Mouse (Mus musculus) macrophage (primary cell): ENCODE results near the gene Batf2. TPM values are rescaled to one million over a fixed set of nuclear protein-coding genes. Genes with fewer than 3 reads are reported as not detected.

ENCODE experiments used
- H3K27ac ChIP-seq: fragments of 350-480 bp; formaldehyde crosslinking; 2 replicates; pipeline ENCODE4 v1.9.0; 2021
- H3K36me3 ChIP-seq: fragments of 350-480 bp; formaldehyde crosslinking; 2 replicates; pipeline ENCODE4 v1.9.0; 2021; ENCODE audit errors: inconsistent target
- H3K4me3 ChIP-seq: fragments of 350-480 bp; formaldehyde crosslinking; 2 replicates; pipeline ENCODE4 v1.9.0; 2021; ENCODE audit errors: inconsistent target
- H3K79me2 ChIP-seq: fragments of 350-480 bp; formaldehyde crosslinking; 2 replicates; pipeline ENCODE4 v1.9.0; 2021; ENCODE audit errors: inconsistent target
- WGBS: methylation state at CpG from one replicate; pipeline ENCODE4 v1.1.7; 2026; ENCODE audit warnings: inconsistent platforms; ENCODE audit not compliant: missing documents; 5-methylcytosine and 5-hydroxymethylcytosine counted together
- polyA plus RNA-seq: library from polyadenylated mRNA; stranded (reverse); fragments of 250-400 nt; gene quantifications from 3 replicates; pipeline ENCODE4 v1.2.4, GENCODE M21; 2018; ENCODE audit warnings: inconsistent platforms

Batf2 gene
- polyA plus RNA-seq, 1 experiment from 2014 or later: 5.7 TPM

GRCm38 (mm10) chr19:6156372-6156771 lies 15.6 kb downstream of the Batf2 start:
- no peak overlapping the region for H3K4me3 ChIP-seq
- H3K36me3 ChIP-seq: no peaks in the 10 kb centered on the region
- H3K79me2 ChIP-seq: no peaks in the 10 kb centered on the region
- WGBS: 95% methylated on average over 8 of the region's 8 CpGs
- H3K27ac ChIP-seq: peak overlapping the region; percentile 28; the same call in 1 of the 2 replicates

GRCm38 (mm10) chr19:6157220-6157619 lies 16.4 kb downstream of the Batf2 start:
- WGBS: 4% methylated on average over 6 of the region's 6 CpGs
- Histone ChIP-seq H3K27ac (peak overlapping the region; percentile 28), H3K79me2 (no peaks in the 10 kb centered on the region), H3K4me3 (no peak overlapping the region), H3K36me3 (no peaks in the 10 kb centered on the region)

GRCm38 (mm10) chr19:6163872-6164547 lies 23.2 kb downstream of the Batf2 start:
- WGBS: 45% methylated on average over 10 of the region's 10 CpGs
- Histone ChIP-seq H3K4me3 (peak overlapping the region; percentile 31), H3K36me3 (peaks cover 8% of the 10 kb centered on the region; the same call in 1 of the 2 replicates), H3K27ac (peak overlapping the region; percentile 24), H3K79me2 (peaks cover 9% of the 10 kb centered on the region; the same call in 1 of the 2 replicates)

GRCm38 (mm10) chr19:6166750-6167149 lies 26.0 kb downstream of the Batf2 start:
- 93% methylated on average over 4 of the region's 4 CpGs for WGBS
- Histone ChIP-seq H3K27ac (no peak overlapping the region), H3K79me2 (peaks cover 9% of the 10 kb centered on the region; the same call in 1 of the 2 replicates), H3K4me3 (no peak overlapping the region), H3K36me3 (peaks cover 17% of the 10 kb centered on the region; the same call in 1 of the 2 replicates)

- Histone ChIP-seq H3K4me3 (no peak overlapping the region), H3K79me2 (no peaks in the 10 kb centered on the region; the same call in 1 of the 2 replicates), H3K27ac (no peak overlapping the region), H3K36me3 (peaks cover 18% of the 10 kb centered on the region; the same call in 1 of the 2 replicates)
- WGBS: 96% methylated on average over 8 of the region's 8 CpGs
These were observed 30.4 kb downstream of the Batf2 start for GRCm38 (mm10) chr19:6171215-6171614.

- Histone ChIP-seq H3K27ac (no peak overlapping the region), H3K79me2 (no peaks in the 10 kb centered on the region), H3K36me3 (peaks cover 10% of the 10 kb centered on the region; the same call in 1 of the 2 replicates), H3K4me3 (no peak overlapping the region)
- 74% methylated on average over 4 of the region's 5 CpGs for WGBS
These were observed 34.0 kb downstream of the Batf2 start for GRCm38 (mm10) chr19:6174771-6175170.

- Histone ChIP-seq H3K4me3 (no peak overlapping the region), H3K36me3 (no peaks in the 10 kb centered on the region), H3K79me2 (no peaks in the 10 kb centered on the region), H3K27ac (no peak overlapping the region)
- 96% methylated on average over 3 of the region's 6 CpGs for WGBS
These were observed 38.0 kb downstream of the Batf2 start for GRCm38 (mm10) chr19:6178775-6179174.

- H3K27ac ChIP-seq: no peak overlapping the region
- no peaks in the 10 kb centered on the region for H3K79me2 ChIP-seq
- H3K4me3 ChIP-seq: no peak overlapping the region
- H3K36me3 ChIP-seq: no peaks in the 10 kb centered on the region
- 23% methylated on average over 5 of the region's 5 CpGs for WGBS
These were observed 40.8 kb downstream of the Batf2 start for GRCm38 (mm10) chr19:6181629-6182028.

GRCm38 (mm10) chr19:6182534-6182933 lies 41.8 kb downstream of the Batf2 start:
- no peaks in the 10 kb centered on the region for H3K36me3 ChIP-seq
- WGBS: 11% methylated on average over 3 of the region's 3 CpGs
- no peaks in the 10 kb centered on the region for H3K79me2 ChIP-seq
- no peak overlapping the region for H3K27ac ChIP-seq
- H3K4me3 ChIP-seq: no peak overlapping the region

- Histone ChIP-seq H3K36me3 (no peaks in the 10 kb centered on the region), H3K79me2 (no peaks in the 10 kb centered on the region), H3K4me3 (no peak within 1 kb of the TSS), H3K27ac (no peak within 1 kb of the TSS)
- 88% methylated on average over 22 of the region's 23 CpGs for WGBS
These were observed 43.3 kb downstream of the Batf2 start, which contains the start of gene Majin for GRCm38 (mm10) chr19:6184131-6184530. Gene Majin, plus strand, starts transcription at chr19:6184388.

GRCm38 (mm10) chr19:6204265-6204664 lies 63.5 kb downstream of the Batf2 start:
- WGBS: 86% methylated on average over 2 of the region's 2 CpGs

GRCm38 (mm10) chr19:6206716-6207115 lies 65.9 kb downstream of the Batf2 start:
- H3K36me3 ChIP-seq: no peaks in the 10 kb centered on the region
- no peaks in the 10 kb centered on the region for H3K79me2 ChIP-seq
- WGBS: 86% methylated on average over 5 of the region's 5 CpGs
- H3K27ac ChIP-seq: no peak overlapping the region
- H3K4me3 ChIP-seq: no peak overlapping the region

More at GRCm38 (mm10) chr19:6204265-6204664, 63.5 kb downstream of the Batf2 start:
- Histone ChIP-seq H3K79me2 (no peaks in the 10 kb centered on the region), H3K36me3 (no peaks in the 10 kb centered on the region), H3K4me3 (no peak overlapping the region), H3K27ac (no peak overlapping the region)

- no peaks in the 10 kb centered on the region for H3K36me3 ChIP-seq
- WGBS: 79% methylated on average over 3 of the region's 6 CpGs
- H3K79me2 ChIP-seq: no peaks in the 10 kb centered on the region
- H3K4me3 ChIP-seq: no peak overlapping the region
- no peak overlapping the region for H3K27ac ChIP-seq
These were observed 75.4 kb downstream of the Batf2 start for GRCm38 (mm10) chr19:6216046-6216705.

- no peaks in the 10 kb centered on the region for H3K79me2 ChIP-seq
- no peak overlapping the region for H3K4me3 ChIP-seq
- no peaks in the 10 kb centered on the region for H3K36me3 ChIP-seq
- 87% methylated on average over 6 of the region's 6 CpGs for WGBS
- H3K27ac ChIP-seq: no peak overlapping the region
These were observed 77.8 kb downstream of the Batf2 start for GRCm38 (mm10) chr19:6218606-6219005.
